Mouse (Mus musculus): Measurements from ENCODE around the gene Eif5a.
A peak's percentile ranks its signal among the peaks of the same experiment; 100 is the strongest.

DNA sequence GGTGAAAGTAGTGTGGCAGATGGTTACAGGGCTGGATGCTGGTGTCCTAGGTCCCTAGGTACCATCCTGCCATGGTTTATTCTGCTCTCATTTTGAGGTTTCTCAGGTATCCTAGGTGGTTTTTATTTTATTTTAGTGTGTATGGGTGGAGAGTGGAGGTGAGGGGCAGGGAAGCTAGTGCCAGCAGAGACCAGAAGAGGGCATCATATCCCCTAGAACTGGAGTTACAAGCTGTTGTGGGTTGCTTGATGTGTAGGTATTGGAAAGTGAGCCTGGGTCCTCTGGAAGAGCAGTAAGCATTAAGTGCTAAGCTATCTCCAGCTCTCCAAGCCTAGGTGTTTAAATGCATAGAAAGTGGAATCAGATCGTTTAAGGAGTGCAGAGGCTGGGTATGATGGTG is 30.5 kb upstream of the Eif5a start:
- TF ChIP-seq CTCF (conservative IDR thresholded peaks at IDR 0.05; ENCODE audit: low read length) (peak; percentile 10; the same call in 1 of the 2 replicates), POU5F1 (IDR thresholded peaks at IDR 0.05; ENCODE audit: borderline replicate concordance, low read length) (no peak), NANOG (IDR thresholded peaks at IDR 0.05; ENCODE audit: borderline replicate concordance, low read length) (no peak)
